Mouse (Mus musculus): ENCODE data around the gene Fdxacb1. TPM values are rescaled to one million over a fixed set of nuclear protein-coding genes. Genes with fewer than 3 reads are reported as not detected.
A peak's percentile ranks its signal among the peaks of the same experiment; 100 is the strongest.

Gene Fdxacb1
- polyA plus RNA-seq, 1 experiment, result 3.6 TPM

DNA sequence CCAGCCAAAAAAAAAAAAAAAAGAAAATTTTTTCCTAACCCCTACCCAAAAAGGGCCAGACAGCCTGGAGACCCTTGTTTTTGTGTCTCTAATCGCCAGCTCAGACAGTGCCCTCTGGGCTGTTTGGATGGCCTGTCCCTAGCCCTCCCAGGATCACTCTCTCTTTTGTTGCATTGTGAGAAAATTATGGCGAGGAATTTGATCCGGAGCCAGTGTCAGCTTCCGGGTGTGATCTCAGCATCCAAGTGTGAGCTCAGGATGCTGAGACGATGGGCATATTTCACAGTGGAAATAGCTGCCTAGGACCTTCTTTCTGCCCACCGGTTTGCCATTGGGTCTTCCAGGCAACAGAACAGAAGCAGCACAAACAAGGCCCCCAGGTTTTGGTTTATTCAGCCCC lies 17.3 kb upstream of the Fdxacb1 start:
- Histone ChIP-seq H3K27me3 (ENCODE audit: control insufficient read depth, insufficient read depth, insufficient read length) (no peaks in the 10 kb centered on the region), H3K4me2 (ENCODE audit: low read depth) (peak overlapping the region; percentile 87), H3K4me3 (peak overlapping the region; percentile 76), H3K79me2 (ENCODE audit: control insufficient read depth, insufficient read depth) (peaks cover 10% of the 10 kb centered on the region), H3ac (ENCODE audit: control insufficient read depth, insufficient read length) (peak overlapping the region; percentile 85), H3K36me3 (ENCODE audit: control insufficient read depth, insufficient read depth) (no peaks in the 10 kb centered on the region)
- TF ChIP-seq REST (IDR thresholded peaks at IDR 0.05; ENCODE audit: insufficient read depth, insufficient read length), result no peak
- TF ChIP-seq TCF12 (IDR thresholded peaks at IDR 0.05; ENCODE audit: insufficient read depth, poor library complexity, severe bottlenecking), result no peak
- TF ChIP-seq E2F4 (IDR thresholded peaks at IDR 0.05; ENCODE audit: insufficient read depth), result no peak
- no peak for TF ChIP-seq POLR2A (IDR thresholded peaks at IDR 0.05; ENCODE audit: insufficient read length, low read depth)
- no peak for TF ChIP-seq MAX (IDR thresholded peaks at IDR 0.05; ENCODE audit: low read depth)
- no peak for TF ChIP-seq POLR2AphosphoS2 (IDR thresholded peaks at IDR 0.05; ENCODE audit: insufficient read length, low read depth)
- TF ChIP-seq MYOG (IDR thresholded peaks at IDR 0.05; ENCODE audit: control insufficient read depth in 1 of 3, insufficient read depth in 1 of 3, insufficient read length in 2 of 3, low read depth in 2 of 3), result no peak
- TF ChIP-seq MYOD1 (IDR thresholded peaks at IDR 0.05; ENCODE audit: control insufficient read depth in 1 of 3, insufficient read length in 2 of 3, low read depth in 2 of 3), result no peak

DNA sequence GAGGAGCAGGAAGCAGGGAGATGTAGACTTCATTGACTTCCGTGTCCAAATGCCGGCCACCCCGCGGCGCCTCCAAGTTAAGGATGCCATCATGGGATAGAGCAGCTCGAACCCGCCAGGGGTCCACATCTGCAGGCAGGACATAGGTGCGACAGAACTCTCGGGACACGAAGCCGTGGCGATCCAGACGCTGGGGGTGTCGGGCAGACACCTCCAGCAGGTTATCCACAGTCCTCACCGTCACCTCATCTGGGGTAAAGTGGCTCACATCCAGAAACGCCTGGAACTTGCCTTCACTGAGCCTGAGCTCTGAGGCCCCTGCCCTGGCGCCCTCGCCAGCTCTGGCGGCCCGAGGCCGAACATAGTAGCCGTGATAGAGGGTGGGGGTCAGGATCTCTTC lies 16.7 kb upstream of the Fdxacb1 start, which contains the start of gene Cryab:
Cryab (plus strand) TSS at position 3 of the 400 bp plus-strand sequence.
- peak; percentile 10 for TF ChIP-seq POLR2A (IDR thresholded peaks at IDR 0.05; ENCODE audit: insufficient read length, low read depth)
- no peak for TF ChIP-seq USF1 (IDR thresholded peaks at IDR 0.05; ENCODE audit: low read depth)
- peak; percentile 17 for TF ChIP-seq SRF (IDR thresholded peaks at IDR 0.05; ENCODE audit: control insufficient read depth, insufficient read length, low read depth)

DNA sequence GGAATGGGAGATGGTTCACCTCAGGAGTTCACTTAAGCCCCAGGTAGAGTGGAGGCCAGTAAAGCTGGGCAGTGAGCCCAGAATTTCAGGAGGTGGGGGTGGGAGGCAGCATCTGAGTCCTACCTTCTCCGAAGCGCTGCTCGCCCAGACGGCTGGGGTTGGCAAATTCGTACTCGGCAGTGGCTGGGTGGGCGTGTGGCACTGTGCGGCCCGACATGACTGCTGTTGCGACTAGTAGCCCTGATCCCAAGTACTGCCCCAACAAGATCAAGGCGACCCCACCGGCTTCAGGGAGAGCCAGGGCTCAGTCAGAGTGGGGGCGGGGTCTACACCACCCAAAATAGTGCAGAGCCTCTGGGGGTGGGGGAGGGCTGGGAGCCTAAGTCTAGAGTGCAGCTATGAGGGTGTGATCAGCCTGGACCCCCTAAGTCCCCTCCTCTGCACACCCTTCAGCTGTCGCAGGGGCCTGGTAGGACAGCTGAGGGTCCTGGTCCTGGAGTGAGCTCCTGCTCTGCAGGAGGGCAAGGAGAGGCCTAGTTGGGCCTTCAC lies 15.9 kb upstream of the Fdxacb1 start, which contains the start of gene Hspb2:
Hspb2 (minus strand) TSS at position 301 of the 549 bp plus-strand sequence.
- Histone ChIP-seq H3K36me3 (ENCODE audit: control insufficient read depth, insufficient read depth) (peaks cover 12% of the 10 kb centered on the region), H3K4me2 (ENCODE audit: low read depth) (peak within 1 kb of the TSS; percentile 87), H3ac (ENCODE audit: control insufficient read depth, insufficient read length) (peak within 1 kb of the TSS; percentile 85), H3K4me3 (peak within 1 kb of the TSS; percentile 76), H3K27me3 (ENCODE audit: control insufficient read depth, insufficient read depth, insufficient read length) (no peaks in the 10 kb centered on the region), H3K79me2 (ENCODE audit: control insufficient read depth, insufficient read depth) (peaks cover 10% of the 10 kb centered on the region)
- TF ChIP-seq USF1 (IDR thresholded peaks at IDR 0.05; ENCODE audit: low read depth) (no peak), MAX (IDR thresholded peaks at IDR 0.05; ENCODE audit: low read depth) (no peak), REST (IDR thresholded peaks at IDR 0.05; ENCODE audit: insufficient read depth, insufficient read length) (no peak), TCF12 (IDR thresholded peaks at IDR 0.05; ENCODE audit: insufficient read depth, poor library complexity, severe bottlenecking) (no peak), SRF (IDR thresholded peaks at IDR 0.05; ENCODE audit: control insufficient read depth, insufficient read length, low read depth) (no peak), POLR2AphosphoS2 (IDR thresholded peaks at IDR 0.05; ENCODE audit: insufficient read length, low read depth) (peak; percentile 36), MYOG (IDR thresholded peaks at IDR 0.05; ENCODE audit: control insufficient read depth in 1 of 3, insufficient read depth in 1 of 3, insufficient read length in 2 of 3, low read depth in 2 of 3) (peak in 2 of 3 experiments; percentile 85 to 93), POLR2A (IDR thresholded peaks at IDR 0.05; ENCODE audit: insufficient read length, low read depth) (peak; percentile 75), TCF3 (IDR thresholded peaks at IDR 0.05; ENCODE audit: insufficient read length, low read depth) (no peak), MYOD1 (IDR thresholded peaks at IDR 0.05; ENCODE audit: control insufficient read depth in 1 of 3, insufficient read length in 2 of 3, low read depth in 2 of 3) (peak in 2 of 3 experiments; percentile 58 to 77)

More for the DNA sequence above, 16.7 kb upstream of the Fdxacb1 start, which contains the start of gene Cryab:
- peaks cover 4% of the 10 kb centered on the region for H3K36me3 ChIP-seq (ENCODE audit: control insufficient read depth, insufficient read depth)
- H3K4me2 ChIP-seq (ENCODE audit: low read depth), result peak within 1 kb of the TSS; percentile 87
- H3ac ChIP-seq (ENCODE audit: control insufficient read depth, insufficient read length), result peak within 1 kb of the TSS; percentile 85
- no peaks in the 10 kb centered on the region for H3K27me3 ChIP-seq (ENCODE audit: control insufficient read depth, insufficient read depth, insufficient read length)
- peak within 1 kb of the TSS; percentile 76 for H3K4me3 ChIP-seq
- H3K79me2 ChIP-seq (ENCODE audit: control insufficient read depth, insufficient read depth), result peaks cover 10% of the 10 kb centered on the region

DNA sequence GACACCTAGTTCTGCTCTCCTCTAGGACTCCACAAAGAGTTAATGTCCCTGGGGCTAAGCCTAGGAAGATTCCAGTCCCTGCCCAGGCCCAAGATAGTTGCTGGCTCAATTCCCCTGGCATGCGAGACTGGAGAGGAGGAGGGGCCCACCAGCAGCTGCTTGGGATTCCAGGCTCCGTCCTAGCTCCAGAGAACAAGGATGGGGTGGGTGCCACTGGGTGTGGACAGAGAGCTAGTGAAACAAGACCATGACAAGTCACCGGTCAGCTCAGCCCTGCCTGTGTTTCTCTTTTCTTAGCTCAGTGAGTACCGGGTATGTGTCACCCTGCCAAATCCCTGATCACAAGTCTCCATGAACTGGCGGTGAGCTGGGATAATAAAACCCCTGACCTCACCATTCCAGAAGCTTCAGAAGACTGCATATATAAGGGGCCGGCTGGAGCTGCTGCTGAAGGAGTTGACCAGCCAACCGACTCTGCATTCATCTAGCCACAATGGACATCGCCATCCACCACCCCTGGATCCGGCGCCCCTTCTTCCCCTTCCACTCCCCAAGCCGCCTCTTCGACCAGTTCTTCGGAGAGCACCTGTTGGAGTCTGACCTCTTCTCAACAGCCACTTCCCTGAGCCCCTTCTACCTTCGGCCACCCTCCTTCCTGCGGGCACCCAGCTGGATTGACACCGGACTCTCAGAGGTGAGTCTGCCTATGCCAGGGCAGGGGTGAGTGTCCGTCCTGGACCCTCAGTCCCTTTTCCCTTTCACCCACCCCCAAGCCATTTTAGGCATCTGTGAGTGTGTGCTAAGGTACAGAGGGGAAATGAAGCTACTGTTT lies 15.0 kb upstream of the Fdxacb1 start:
- Histone ChIP-seq H3K27me3 (ENCODE audit: control insufficient read depth, insufficient read depth, insufficient read length) (no peaks in the 10 kb centered on the region), H3K4me2 (ENCODE audit: low read depth) (peak overlapping the region; percentile 87), H3ac (ENCODE audit: control insufficient read depth, insufficient read length) (peak overlapping the region; percentile 45), H3K4me3 (peak overlapping the region; percentile 76), H3K79me2 (ENCODE audit: control insufficient read depth, insufficient read depth) (peaks cover 10% of the 10 kb centered on the region), H3K36me3 (ENCODE audit: control insufficient read depth, insufficient read depth) (peaks cover 12% of the 10 kb centered on the region)
- TF ChIP-seq TCF3 (IDR thresholded peaks at IDR 0.05; ENCODE audit: insufficient read length, low read depth), result no peak
- no peak for TF ChIP-seq REST (IDR thresholded peaks at IDR 0.05; ENCODE audit: insufficient read depth, insufficient read length)
- no peak for TF ChIP-seq CEBPB (IDR thresholded peaks at IDR 0.05; ENCODE audit: insufficient read depth, poor library complexity, severe bottlenecking)
- TF ChIP-seq E2F4 (IDR thresholded peaks at IDR 0.05; ENCODE audit: insufficient read depth), result no peak
- peak; percentile 71 for TF ChIP-seq POLR2AphosphoS2 (IDR thresholded peaks at IDR 0.05; ENCODE audit: insufficient read length, low read depth)
- peak; percentile 69 for TF ChIP-seq POLR2A (IDR thresholded peaks at IDR 0.05; ENCODE audit: insufficient read length, low read depth)
- TF ChIP-seq USF1 (IDR thresholded peaks at IDR 0.05; ENCODE audit: low read depth), result no peak
- TF ChIP-seq MYOD1 (IDR thresholded peaks at IDR 0.05; ENCODE audit: control insufficient read depth in 1 of 3, insufficient read length in 2 of 3, low read depth in 2 of 3), result peak; percentile 60 to 82 (median 74)
- TF ChIP-seq SRF (IDR thresholded peaks at IDR 0.05; ENCODE audit: control insufficient read depth, insufficient read length, low read depth), result no peak
- TF ChIP-seq MYOG (IDR thresholded peaks at IDR 0.05; ENCODE audit: control insufficient read depth in 1 of 3, insufficient read depth in 1 of 3, insufficient read length in 2 of 3, low read depth in 2 of 3), result peak; percentile 62 to 93 (median 85)
- peak; percentile 49 for TF ChIP-seq TCF12 (IDR thresholded peaks at IDR 0.05; ENCODE audit: insufficient read depth, poor library complexity, severe bottlenecking)
- TF ChIP-seq MAX (IDR thresholded peaks at IDR 0.05; ENCODE audit: low read depth), result no peak

All from myocyte (in vitro differentiated cells).